Mouse (Mus musculus) midbrain, embryonic 14.5 days (tissue): ENCODE results near the gene Ceacam20. TPM values are rescaled to one million over a fixed set of nuclear protein-coding genes. Genes with fewer than 3 reads are reported as not detected.
"Not testable (repeated sequence)": the region's sequence is repeated elsewhere in the genome, so short reads cannot be mapped to it uniquely, and the experiment has no call there.

Experiments used
- ATAC-seq: fragments of 200-750 bp; cut with Nextera tagmentation; 2 replicates; pipeline ENCODE4 v1.8.0; 2017; ENCODE audit warnings: moderate number of reproducible peaks, moderate library complexity; ENCODE audit not compliant: low FRiP score, low TSS enrichment
- DNase-seq: peaks from one replicate; pipeline ENCODE4 v3.0.0-alpha.2; 2015
- H3K27ac ChIP-seq: fragments of 300-500 bp; sonication (generic); replicated peaks from 2 replicates; pipeline ENCODE4 v1.5.1; 2014; ENCODE audit warnings: mild to moderate bottlenecking, low read depth, low read length, moderate library complexity
- H3K27me3 ChIP-seq: fragments of 300-500 bp; sonication (generic); 2 replicates; pipeline ENCODE4 v1.6.1; 2014; ENCODE audit warnings: low read length, control low read depth, mixed read lengths; ENCODE audit not compliant: control insufficient read depth, insufficient read depth
- H3K36me3 ChIP-seq: fragments of 300-500 bp; sonication (generic); 2 replicates; pipeline ENCODE4 v1.6.1; 2014; ENCODE audit warnings: low read length, control low read depth; ENCODE audit not compliant: control insufficient read depth, insufficient read depth
- H3K4me1 ChIP-seq: fragments of 300-500 bp; sonication (generic); 2 replicates; pipeline ENCODE4 v1.6.1; 2014; ENCODE audit warnings: mild to moderate bottlenecking, antibody characterized with exemption, low read length, control low read depth; ENCODE audit not compliant: control insufficient read depth, insufficient read depth
- H3K4me2 ChIP-seq: fragments of 300-500 bp; sonication (generic); 2 replicates; pipeline ENCODE4 v1.6.1; 2014; ENCODE audit warnings: mild to moderate bottlenecking, low read length, moderate library complexity
- H3K4me3 ChIP-seq: fragments of 300-500 bp; sonication (generic); replicated peaks from 2 replicates; pipeline ENCODE4 v1.5.1; 2014; ENCODE audit warnings: low read depth, low read length
- H3K9ac ChIP-seq: fragments of 300-500 bp; sonication (generic); replicated peaks from 2 replicates; pipeline ENCODE4 v1.6.1; 2014; ENCODE audit warnings: mild to moderate bottlenecking, low read length, moderate library complexity
- H3K9me3 ChIP-seq: fragments of 300-500 bp; sonication (generic); 2 replicates; pipeline ENCODE4 v1.6.1; 2016; ENCODE audit warnings: low read length, control low read depth, mixed read lengths; ENCODE audit not compliant: control insufficient read depth
- WGBS: fragments of 180-500 bp; shearing (Covaris S2); extraction: QIAGEN DNeasy Blood & Tissue Kit; methylation state at CpG from one replicate; pipeline ENCODE4 v1.1.7; 2014; 5-methylcytosine and 5-hydroxymethylcytosine counted together
- polyA plus RNA-seq: library from polyadenylated mRNA; unstranded; fragments of >200 nt; fragmentation: Nextera tagmentation; extraction: Ambion mirVana; gene quantifications from 2 replicates; pipeline ENCODE4 v1.2.1, GENCODE M21; 2014

Gene Ceacam20
- polyA plus RNA-seq, 1 experiment from 2014 or later, result not detected

GRCm38 (mm10) chr7:19956341-19956781 is 8.9 kb upstream of the Ceacam20 start:
- no peak overlapping the region for H3K9ac ChIP-seq
- no peaks in the 10 kb centered on the region for H3K9me3 ChIP-seq
- no peaks in the 10 kb centered on the region for H3K4me1 ChIP-seq
- H3K4me2 ChIP-seq, result no peak overlapping the region
- H3K36me3 ChIP-seq, result no peaks in the 10 kb centered on the region
- H3K27ac ChIP-seq, result no peak overlapping the region
- H3K4me3 ChIP-seq, result no peak overlapping the region
- DNase-seq (peak; percentile 92), ATAC-seq (no peak)
- 3% methylated on average over 7 of the region's 7 CpGs for WGBS
- no peaks in the 10 kb centered on the region for H3K27me3 ChIP-seq

DNA sequence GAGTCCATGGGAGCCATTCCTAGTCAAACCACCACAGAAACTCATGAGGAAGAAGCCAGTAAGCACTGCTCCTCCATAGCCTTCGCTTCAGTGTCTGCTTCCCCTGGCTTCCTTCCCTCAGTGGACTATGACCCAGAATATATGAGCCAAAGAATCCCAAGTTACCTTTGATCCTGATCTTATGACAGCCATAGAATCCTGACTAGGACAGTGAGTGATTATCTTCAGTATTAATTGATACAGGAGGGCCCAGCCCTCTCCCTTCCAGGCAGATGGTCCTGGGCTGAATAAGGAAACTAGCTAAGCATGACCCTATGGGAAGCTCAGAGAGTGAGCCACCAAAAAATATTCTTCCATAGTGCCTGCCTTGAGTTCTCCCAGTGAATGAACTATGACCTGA is 2.8 kb upstream of the Ceacam20 start:
- Histone ChIP-seq H3K4me3 (no peak overlapping the region), H3K4me1 (no peaks in the 10 kb centered on the region), H3K27ac (no peak overlapping the region), H3K9me3 (no peaks in the 10 kb centered on the region), H3K4me2 (no peak overlapping the region), H3K27me3 (no peaks in the 10 kb centered on the region), H3K36me3 (no peaks in the 10 kb centered on the region), H3K9ac (no peak overlapping the region)
- 53% methylated on average over 1 of the region's 1 CpGs for WGBS
- no peak for ATAC-seq
- DNase-seq, result no peak

- no peak overlapping the region for H3K4me2 ChIP-seq
- 78% methylated on average over 3 of the region's 3 CpGs for WGBS
- H3K27me3 ChIP-seq, result no peaks in the 10 kb centered on the region
- no peaks in the 10 kb centered on the region for H3K36me3 ChIP-seq
- H3K27ac ChIP-seq, result no peak overlapping the region
- ATAC-seq (no peak), DNase-seq (no peak)
- H3K4me3 ChIP-seq, result no peak overlapping the region
- H3K4me1 ChIP-seq, result no peaks in the 10 kb centered on the region
- no peak overlapping the region for H3K9ac ChIP-seq
- peaks cover 7% of the 10 kb centered on the region; the same call in 1 of the 2 replicates for H3K9me3 ChIP-seq
These were observed 3.9 kb downstream of the Ceacam20 start for GRCm38 (mm10) chr7:19969106-19969505.

DNA sequence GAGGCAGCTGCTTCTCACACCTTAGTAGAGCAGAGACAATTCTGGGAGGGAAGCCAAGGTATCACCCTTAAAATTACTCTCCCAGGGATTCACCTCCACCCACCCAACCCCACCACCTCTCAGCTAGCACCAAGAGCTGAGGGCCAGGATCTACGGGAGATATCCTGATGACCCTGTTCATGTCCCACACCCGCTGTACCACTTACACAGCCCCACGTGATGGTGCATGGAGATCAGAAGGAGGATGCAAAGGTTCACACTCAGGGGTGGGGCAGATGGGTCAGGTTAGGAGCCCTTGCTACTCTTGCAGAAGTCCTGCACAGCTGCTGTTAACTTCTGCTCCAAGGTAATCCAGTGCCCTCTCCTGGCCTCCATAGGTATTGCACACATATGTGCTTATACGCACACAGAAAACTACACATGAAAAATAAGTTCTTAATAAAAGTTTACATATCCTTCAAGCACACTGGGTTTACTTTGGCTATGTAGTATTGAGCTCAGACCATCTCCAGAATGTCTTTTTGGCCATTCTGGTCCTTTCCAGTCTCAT is 4.4 kb downstream of the Ceacam20 start:
- Histone ChIP-seq H3K4me1 (no peaks in the 10 kb centered on the region), H3K4me3 (no peak overlapping the region), H3K36me3 (no peaks in the 10 kb centered on the region), H3K27me3 (no peaks in the 10 kb centered on the region), H3K9ac (no peak overlapping the region), H3K4me2 (no peak overlapping the region), H3K27ac (no peak overlapping the region), H3K9me3 (peaks cover 7% of the 10 kb centered on the region; the same call in 1 of the 2 replicates)
- DNase-seq (no peak), ATAC-seq (no peak)
- WGBS, result 97% methylated on average over 4 of the region's 4 CpGs

- Histone ChIP-seq H3K9ac (no peak overlapping the region), H3K4me3 (no peak overlapping the region), H3K27me3 (no peaks in the 10 kb centered on the region), H3K9me3 (peaks cover 11% of the 10 kb centered on the region; the same call in 1 of the 2 replicates), H3K4me1 (no peaks in the 10 kb centered on the region), H3K36me3 (no peaks in the 10 kb centered on the region), H3K27ac (no peak overlapping the region), H3K4me2 (no peak overlapping the region)
- DNase-seq (no peak), ATAC-seq (no peak)
- WGBS, result 94% methylated on average over 8 of the region's 8 CpGs
These were observed 5.0 kb downstream of the Ceacam20 start for GRCm38 (mm10) chr7:19970196-19970595.

GRCm38 (mm10) chr7:19971516-19971915 is 6.3 kb downstream of the Ceacam20 start:
- H3K4me2 ChIP-seq, result no peak overlapping the region
- no peaks in the 10 kb centered on the region for H3K4me1 ChIP-seq
- ATAC-seq, result no peak
- H3K9ac ChIP-seq, result no peak overlapping the region
- H3K9me3 ChIP-seq, result peaks cover 11% of the 10 kb centered on the region; the same call in 1 of the 2 replicates
- H3K27me3 ChIP-seq, result no peaks in the 10 kb centered on the region
- 83% methylated on average over 4 of the region's 4 CpGs for WGBS
- no peak overlapping the region for H3K4me3 ChIP-seq
- H3K27ac ChIP-seq, result no peak overlapping the region
- no peak for DNase-seq
- no peaks in the 10 kb centered on the region for H3K36me3 ChIP-seq

DNA sequence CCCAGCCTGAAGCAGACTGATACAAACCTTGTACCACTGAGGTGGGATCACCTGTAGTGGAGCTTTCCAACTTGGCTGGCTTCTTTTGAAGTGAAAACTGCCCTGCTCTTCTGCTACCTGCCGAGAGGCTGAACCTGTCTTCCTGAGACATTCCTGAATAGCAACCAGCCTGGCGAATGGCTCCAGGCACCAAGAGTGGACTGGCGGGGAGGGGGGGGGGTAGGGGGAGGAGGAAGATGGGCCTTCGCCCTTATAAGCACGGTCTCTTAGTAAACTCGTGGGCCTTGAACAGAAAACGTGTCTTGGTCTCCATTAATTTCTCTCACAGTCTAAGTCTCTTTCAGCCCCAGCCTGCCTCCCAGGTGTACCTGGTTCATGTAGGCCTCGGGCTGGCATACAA is 26.0 kb downstream of the Ceacam20 start, which contains the start of gene Nlrp9b:
TSS of gene Nlrp9b (plus strand) at position 301 of the 400 bp plus-strand sequence.
- H3K9me3 ChIP-seq, H3K27ac ChIP-seq, H3K4me3 ChIP-seq, H3K36me3 ChIP-seq, DNase-seq, H3K4me1 ChIP-seq, H3K4me2 ChIP-seq, H3K27me3 ChIP-seq, H3K9ac ChIP-seq, ATAC-seq: not testable (repeated sequence)
- WGBS, result 70% methylated on average over 8 of the region's 8 CpGs

DNA sequence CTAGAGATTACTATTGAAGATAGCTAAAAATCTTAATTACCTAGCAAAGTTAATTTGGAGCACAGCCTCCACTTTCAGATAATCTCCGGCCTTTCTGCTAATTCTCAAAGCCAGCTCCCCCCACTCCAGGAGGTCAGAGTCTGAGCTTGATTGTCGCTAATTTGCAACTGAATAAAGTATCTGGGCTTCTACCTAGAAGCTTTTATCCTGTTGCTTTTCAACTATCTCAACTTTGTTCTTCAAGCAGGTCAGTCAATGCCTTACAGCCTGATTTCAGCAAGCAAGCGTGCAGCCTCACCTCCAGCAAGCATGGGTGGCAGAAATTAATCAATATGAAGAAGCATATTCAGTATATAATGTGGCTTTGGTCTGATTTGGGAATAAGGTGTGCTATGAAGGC is 31.5 kb downstream of the Ceacam20 start:
- H3K27ac ChIP-seq, H3K27me3 ChIP-seq, H3K36me3 ChIP-seq, H3K4me1 ChIP-seq, DNase-seq, H3K9ac ChIP-seq, ATAC-seq, H3K4me3 ChIP-seq, H3K9me3 ChIP-seq, H3K4me2 ChIP-seq: not testable (repeated sequence)
- WGBS, result 68% methylated on average over 3 of the region's 3 CpGs

DNA sequence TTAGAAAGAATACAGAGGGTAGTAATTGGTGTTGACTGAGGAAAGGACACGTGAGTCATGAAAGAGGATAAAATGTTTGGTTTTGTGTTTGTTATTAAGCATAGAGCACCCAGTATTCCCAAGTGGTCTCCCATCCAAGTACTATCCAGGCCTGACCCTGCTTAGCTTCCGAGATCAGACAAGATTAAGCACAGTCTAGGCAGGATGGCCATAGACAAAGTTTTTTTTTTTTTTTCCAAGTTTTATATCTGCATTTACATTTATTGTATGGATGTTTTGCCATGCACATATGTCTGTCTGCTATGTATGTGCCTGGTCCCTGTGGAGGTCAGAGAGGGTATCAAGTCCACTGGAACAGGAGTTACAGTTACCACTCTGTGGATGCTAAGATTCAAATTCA is 44.8 kb downstream of the Ceacam20 start:
- Histone ChIP-seq H3K36me3 (no peaks in the 10 kb centered on the region), H3K27ac (no peak overlapping the region), H3K4me2 (no peak overlapping the region), H3K4me3 (no peak overlapping the region), H3K9me3 (peaks cover 4% of the 10 kb centered on the region; the same call in 1 of the 2 replicates), H3K4me1 (no peaks in the 10 kb centered on the region), H3K9ac (no peak overlapping the region), H3K27me3 (no peaks in the 10 kb centered on the region)
- 70% methylated on average over 2 of the region's 2 CpGs for WGBS
- ATAC-seq (no peak), DNase-seq (no peak)
